Mouse (Mus musculus) adipocyte (in vitro differentiated cells): Measurements from ENCODE around the gene Rbl1.
A peak's percentile ranks its signal among the peaks of the same experiment; 100 is the strongest.

ENCODE experiments used
- DNase-seq: peaks from one replicate; pipeline ENCODE4 v3.0.0-alpha.2; 2016; ENCODE audit warnings: low spot score

Gene Rbl1

DNA sequence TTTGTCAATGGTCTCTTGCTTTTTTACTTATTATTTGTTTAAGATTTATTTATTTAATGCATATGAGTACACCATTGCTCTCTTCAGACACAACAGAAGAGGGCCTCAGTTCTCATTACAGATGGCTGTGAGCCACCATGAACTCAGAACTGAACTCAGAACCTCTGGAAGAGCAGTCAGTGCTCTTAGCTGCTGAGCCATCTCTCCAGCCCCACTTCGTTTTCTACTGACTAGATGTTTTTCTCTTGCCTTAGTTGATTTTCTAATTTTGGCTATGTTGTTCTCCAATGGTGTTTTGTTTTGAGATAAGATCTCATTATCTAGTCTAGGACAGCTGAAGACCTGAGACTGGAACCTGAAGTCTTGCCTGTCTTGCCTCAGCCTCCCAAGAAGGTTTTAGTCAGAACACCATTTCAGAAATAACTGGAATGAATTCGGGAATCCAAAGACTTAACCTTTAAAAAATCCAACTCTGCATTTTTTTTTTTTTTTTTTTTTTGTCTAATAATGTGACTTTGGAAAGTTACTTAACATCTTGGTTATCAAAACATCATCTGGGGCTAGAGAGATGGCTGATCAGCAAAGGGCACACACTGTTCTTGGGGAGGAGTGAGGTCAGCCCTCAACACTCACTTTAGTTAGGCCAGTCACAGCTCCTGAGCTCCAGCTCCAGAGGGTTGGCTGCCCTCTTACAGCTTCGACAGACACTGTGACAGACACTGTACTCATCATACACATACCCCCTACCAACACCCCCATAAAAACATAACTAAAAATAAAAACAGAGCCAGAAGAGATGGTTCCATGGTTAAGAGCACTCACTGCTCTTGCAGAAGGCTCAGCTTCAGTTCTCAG, 71.4 kb downstream of the Rbl1 start:
- DNase-seq: no peak

DNA sequence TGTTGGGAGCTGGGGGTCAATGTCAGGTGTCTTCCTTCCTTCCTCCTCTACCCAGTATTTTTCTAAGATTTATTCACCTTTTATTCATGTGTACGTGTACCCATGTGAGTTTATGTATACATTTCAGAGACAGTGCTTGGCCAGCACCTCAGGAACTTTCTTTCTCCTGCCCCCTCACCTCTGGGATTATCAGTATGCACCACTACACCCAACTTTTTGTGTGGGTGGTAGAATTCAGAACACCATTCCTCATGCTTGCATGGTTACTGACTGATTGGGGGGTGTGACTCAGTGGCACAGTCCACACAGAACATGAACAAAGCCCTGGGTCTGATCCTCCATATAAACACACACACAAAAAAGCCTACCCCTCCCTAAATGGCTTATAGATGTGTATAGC, 72.2 kb downstream of the Rbl1 start:
- DNase-seq: no peak

DNA sequence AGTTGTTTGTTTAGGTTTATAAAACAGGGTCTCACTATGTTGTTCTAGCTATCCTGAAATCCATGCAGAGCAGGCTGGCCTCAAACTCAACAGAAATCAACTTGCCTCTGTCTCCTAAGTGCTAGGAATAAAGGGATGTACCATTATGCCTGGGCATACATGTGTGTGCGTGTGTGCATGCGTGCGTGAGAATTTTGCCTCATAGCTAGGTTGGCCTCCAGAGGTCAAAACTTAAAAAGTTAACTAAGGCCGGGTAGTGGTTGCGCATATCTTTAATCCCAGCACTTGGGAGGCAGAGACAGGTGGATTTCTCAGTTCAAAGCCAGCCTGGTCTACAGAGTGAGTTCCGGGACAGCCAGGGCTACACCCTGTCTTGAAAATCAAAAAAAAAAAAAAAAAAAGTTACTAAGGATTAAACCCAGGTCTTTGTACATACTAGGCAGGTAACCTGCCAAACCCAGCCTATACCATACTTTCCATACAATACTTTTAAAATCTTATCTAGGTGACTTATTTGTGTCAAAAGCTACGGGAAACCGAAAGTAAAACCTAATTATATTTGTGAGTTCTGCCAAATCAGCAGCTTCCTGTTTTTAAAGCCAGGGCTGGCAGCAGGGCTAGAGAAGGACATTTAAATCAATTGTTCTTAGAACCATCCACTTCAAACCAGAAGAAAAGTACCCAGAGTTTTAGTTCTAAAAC, 73.4 kb downstream of the Rbl1 start:
- DNase-seq: peak; percentile 75

DNA sequence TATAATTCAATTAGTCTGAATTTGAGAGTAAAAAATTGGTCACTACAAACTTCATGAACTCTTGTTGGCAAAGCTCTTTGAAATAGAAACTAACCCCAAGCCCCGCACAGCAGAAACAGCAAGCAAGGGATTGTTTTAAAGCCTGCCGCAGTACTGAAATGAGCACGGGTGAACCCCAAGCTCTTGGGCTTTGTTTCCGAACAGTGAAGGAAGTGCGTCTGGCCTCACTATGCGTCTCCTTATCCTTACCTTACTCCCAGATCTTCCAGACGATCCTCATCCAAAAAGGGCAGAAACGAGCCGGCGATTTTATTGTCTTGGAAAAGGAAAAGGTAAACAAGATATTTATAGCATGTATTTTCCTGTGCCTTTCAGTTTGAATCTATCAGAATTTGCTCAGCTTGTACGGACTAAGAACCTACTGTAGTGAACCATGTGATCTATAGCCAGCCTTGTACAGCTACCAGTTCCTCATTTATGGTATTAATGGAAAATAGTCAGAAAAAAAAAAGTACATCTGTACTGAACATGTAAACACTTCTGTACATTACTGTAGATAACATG, 74.7 kb downstream of the Rbl1 start:
- DNase-seq: no peak

DNA sequence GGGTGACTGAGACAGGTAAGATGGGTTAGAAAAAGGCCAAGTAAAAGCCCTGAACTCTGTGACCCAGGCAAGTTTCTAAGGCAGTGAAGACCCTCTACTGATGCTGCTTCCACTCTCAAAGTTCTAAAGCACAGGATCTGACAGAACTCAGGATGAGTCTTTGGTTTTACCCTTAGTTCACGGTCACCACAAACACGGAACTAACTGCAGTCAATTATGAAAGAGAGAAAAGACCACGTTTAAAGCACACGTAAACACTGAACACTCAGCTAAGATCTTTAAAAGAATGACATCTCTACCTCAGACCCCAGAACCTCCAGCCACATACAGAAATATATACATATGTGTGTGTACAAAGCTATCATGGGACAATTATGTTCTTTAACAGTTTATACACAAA, 75.2 kb downstream of the Rbl1 start:
- no peak for DNase-seq

DNA sequence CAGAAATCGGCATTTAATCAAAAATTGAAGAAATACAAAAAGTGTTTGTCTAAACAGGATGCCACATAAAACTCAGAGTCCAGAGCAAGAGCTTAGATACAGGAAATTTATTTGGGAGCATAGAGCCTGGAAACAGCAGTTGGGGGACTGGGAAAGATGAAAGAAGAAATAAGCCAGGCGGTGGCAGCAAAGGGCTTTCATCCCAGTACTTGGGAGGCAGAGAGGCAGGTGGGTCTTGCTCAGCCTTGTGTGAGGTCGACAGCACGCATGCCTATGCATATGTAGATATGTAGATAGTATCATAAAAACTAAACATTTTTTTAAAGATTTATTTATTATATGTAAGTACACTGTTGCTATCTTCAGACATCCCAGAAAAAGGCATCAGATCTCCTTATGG, 76.3 kb downstream of the Rbl1 start:
- no peak for DNase-seq

DNA sequence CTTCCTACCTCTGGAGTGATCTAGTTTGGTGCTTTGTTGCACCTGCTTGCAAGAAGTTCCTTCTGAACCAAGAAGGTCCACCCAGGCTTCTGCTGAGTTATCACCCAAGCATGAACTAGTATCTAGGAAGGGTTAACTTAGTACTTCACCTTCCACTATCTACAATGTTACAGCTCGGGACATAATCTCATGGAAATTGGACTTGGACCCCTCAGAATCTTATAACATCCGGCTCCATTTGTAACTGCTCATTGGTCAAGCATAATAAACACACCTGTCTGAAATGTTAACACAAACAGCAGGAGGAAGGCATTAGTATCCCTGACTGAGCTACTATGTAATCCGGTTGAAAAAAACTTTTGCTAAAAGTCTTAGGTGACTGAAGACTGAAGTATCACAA, 77.0 kb downstream of the Rbl1 start:
- no peak for DNase-seq

DNA sequence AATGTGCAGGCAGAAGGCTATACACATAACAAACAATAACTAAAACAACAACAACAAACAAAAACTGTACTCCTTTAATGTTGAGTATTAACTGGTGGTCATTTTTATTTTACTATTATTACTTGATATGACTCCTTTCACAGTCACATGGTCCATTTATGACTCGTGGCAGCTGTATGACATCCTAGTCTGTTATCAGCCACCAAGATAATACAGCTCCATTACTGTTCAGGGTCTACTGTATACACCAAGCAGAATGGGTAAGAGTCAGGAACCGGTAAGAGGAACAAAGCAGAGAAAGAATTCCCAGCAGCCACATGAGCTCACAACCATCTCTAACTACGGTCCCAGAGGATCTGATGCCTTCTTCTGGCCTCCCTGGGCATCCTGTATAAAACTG, 79.1 kb downstream of the Rbl1 start:
- DNase-seq: no peak

DNA sequence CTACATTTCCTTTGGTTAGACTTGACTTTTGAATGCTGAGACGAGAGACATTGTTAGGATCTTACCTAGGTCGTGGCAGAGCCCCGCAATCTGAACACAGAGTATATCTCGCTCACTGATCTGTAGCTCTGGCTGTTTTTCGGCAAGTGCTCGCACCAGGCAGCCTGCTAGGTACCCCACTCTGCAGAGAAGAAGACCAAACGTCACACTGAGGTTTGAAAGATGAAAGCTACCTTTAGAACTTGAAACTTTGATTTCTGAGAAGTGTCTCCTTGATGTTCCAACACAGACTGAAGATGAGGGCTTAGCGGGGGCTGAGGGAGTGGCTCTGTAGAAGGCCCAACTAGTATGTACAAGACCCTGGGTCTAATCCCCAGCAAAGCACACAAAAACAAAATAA, 82.6 kb downstream of the Rbl1 start:
- no peak for DNase-seq

DNA sequence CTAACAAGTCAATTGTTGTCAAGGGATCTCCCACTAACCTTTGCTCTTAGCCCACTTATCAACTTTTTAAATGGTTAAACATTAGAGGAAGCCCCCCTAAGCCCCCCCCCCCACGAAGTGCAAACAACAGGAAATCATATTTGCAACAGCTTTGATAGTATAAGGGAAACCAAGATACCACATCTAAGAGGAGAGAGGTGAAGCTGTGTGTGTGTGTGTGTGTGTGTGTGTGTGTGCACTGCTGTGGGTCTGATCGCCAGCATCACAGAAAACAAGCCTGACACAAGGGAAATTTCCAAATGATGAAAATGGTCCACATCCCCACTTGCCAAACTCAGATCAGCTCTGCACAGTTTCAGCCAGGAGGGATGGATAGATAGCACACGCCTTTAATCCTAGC, 85.3 kb downstream of the Rbl1 start:
- no peak for DNase-seq

DNA sequence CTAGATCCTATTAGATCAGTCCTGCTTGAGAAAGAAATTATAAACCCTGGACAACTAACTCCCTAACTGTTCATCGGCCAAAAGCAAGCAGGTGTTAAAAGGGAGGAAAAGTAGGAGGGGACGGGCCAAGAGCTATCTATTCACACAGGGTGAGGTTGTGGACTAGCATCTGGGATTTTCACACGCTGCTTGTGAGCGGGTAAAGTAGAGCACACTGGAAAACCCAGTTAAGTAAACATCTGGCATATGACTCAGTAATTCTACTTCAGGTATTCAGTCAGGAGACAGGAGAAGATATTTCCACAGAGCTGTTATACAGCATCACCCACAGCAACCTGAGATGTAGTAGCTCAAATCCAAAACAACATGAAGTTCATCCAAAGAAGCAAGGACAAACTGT, 85.8 kb downstream of the Rbl1 start:
- DNase-seq: no peak

DNA sequence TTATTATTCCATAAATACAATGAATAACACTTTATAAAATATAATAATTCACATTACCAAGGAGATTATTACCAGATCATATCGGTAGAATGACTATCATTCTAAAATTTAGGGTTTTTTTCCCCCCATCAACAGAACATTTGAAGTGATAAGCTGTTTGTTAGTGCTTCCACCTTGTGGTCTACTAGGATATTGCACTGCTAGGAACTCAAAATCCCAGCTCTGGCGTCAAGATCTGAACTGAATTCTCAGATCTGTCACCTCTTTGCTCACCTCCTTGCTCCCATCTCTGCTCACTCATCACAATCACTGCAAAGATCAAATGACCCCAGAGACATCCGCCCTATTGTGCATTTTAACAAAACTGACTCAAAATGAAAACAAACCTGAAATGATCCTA, 87.4 kb downstream of the Rbl1 start:
- peak; percentile 68 for DNase-seq

DNA sequence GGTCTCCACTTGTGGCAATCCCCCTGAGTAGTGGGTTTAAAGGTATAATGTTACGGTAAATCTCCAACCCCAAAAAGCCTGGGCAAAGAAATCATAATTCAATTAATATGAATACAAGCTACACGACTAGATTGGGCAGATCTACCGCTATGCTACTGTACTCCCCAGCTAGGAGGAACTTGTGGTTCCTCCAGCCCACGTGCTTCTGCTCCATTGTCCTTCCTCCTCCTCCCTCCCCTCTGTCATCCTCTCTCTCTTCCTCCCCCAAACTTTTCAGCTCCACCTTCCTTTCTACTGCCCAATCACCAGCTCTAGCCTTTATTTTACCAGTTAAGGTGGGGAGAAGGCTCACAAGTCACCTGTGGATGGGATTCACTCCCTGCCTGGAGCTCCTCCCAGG, 96.1 kb downstream of the Rbl1 start:
- DNase-seq: no peak

DNA sequence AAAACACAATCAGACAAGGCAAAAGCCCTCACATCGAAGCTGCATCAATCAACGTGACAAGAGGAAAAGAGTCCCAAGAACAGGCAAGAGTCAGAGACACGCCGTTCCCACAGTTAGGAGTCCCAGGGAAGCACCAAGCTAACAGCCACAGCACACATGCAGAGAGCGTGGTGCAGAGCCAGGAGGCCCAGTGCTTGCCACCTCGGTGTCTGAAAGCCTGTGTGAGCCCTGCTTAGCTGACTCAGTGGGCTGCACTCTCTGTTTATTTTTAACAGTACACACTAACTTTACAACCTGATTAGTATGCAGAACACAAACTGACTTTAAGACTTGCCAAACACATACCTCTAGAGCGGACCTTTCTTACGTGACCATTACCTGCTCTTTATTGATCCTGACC, 99.9 kb downstream of the Rbl1 start:
- DNase-seq: no peak

DNA sequence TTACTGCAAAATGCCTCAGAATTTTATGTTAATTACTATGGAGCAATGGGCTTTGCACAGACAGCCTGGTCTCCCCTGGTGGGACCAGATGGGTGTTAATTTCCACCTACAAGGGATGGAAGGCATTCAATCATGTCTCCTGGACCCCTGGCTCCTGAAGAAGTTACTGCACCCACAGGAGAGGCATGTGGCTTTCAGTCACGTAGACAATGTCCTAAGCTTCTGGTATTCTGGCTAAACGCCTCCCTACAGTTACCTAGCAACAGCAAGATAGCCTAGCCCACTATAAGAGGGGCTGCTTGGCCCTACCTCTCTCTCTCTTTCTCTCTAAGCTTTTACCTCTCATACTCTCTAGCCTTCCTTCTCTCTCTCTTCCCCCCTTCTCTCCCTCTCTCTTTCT, 102.1 kb downstream of the Rbl1 start:
- DNase-seq: no peak

DNA sequence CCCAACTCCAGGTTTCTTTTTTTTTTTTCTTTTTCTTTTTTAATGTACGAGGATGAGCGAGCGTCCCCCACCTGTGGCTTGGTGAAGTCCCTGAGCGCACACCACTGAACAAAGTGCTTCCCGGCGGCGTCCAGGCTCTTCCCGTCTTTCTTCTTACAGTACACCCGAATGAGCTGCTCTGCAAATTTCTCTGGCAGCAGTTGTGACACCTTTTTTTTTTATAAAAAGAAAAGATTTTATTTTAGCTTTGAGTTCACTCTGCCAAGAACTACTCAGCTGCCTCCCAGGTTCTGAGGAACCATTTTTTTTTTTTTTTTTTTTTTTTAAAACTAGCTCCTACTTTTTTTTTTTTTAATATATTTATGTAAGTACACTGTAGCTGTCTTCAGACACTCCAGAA, 102.7 kb downstream of the Rbl1 start:
- no peak for DNase-seq

DNA sequence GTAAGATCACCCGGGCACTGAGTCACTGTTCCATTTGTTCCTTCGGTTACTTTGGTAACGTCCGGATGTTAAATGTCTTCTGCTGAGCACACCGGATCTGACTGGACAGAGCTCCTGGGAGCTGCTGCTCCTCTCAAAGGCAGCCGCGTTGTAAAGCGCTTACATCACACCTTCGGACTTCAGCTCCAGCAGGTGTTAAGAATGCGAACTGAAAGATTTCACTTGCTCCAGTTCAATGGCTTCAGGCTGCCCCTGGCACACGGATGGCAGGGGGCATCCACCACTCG, 104.1 kb downstream of the Rbl1 start:
- no peak for DNase-seq

DNA sequence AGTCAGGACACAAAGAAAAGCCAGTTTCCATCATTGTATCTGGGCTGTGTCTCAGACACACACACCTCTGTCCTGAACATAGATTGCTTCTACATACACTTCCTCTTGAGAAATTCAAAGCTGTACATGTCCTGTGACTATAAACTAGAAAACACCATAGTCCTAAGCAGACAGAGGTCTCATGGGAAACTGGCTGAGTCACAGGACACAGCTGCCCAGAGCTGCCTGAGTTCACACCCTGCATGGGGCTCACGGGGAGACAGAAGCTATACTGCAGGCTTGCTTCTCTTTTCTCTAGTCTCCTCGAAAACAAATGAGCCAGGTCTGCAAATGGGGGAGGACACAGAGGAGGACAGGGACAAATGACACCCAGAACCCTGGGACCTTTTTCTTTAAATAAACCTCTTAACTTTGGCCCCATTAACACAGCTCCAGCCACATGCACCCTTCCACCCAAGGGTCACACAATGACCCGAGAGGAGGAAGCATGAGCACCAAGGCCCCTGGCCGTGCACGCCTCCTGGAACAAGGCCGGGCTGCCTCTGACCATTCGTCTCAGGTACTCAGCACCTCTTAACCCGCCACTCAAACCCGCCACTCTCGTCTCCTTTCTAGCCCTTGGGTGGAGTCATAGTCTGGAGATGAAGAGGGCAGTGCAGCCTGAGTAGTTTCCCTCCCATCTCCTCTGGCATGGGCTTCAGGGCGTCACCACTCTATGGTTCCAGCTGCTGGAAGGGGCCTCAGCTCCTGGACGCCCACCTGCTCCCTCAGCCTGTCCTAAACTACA, 104.6 kb downstream of the Rbl1 start:
- peak; percentile 59 for DNase-seq
